Mouse (Mus musculus) Patski (cell line): ENCODE results near the gene Apba1. TPM values are rescaled to one million over a fixed set of nuclear protein-coding genes. Genes with fewer than 3 reads are reported as not detected.

Experiments
- ATAC-seq: fragments of 100-300 bp; one replicate; pipeline ENCODE4 v1.8.0; 2021
- CTCF ChIA-PET: fragments of 350-600 bp; sonication (Branson Sonifier 250); formaldehyde crosslinking; loops from one replicate; lab custom pipeline; 2022; ENCODE audit warnings: inconsistent platforms; lab: Charles Lee
- POLR2A ChIA-PET: fragments of 350-600 bp; sonication (Branson Sonifier 250); formaldehyde crosslinking; loops from one replicate; lab custom pipeline; 2022; ENCODE audit warnings: antibody characterized with exemption, inconsistent platforms; lab: Charles Lee
- DNase-seq: peaks from one replicate; pipeline ENCODE4 v3.0.0-alpha.2; 2011; ENCODE audit warnings: low read depth, low spot score
- H3K27me3 ChIP-seq: fragments of 371-371 bp; one replicate; pipeline ENCODE4 v1.5.1; 2021
- CTCF ChIP-seq: fragments of 100-300 bp; IDR thresholded peaks from one replicate; pipeline ENCODE4 v1.5.1; 2021
- in situ Hi-C: fragments of 300-500 bp; cut with MboI; formaldehyde crosslinking; loops from 3 replicates; pipeline ENCODE4 v1.11.1; 2018; ENCODE audit warnings: low pct_unique_long_range_greater_than_20kb, mixed read lengths
- polyA plus RNA-seq: library from polyadenylated mRNA; unstranded; gene quantifications from one replicate; pipeline ENCODE4 v1.2.3, GENCODE M21; 2021

Apba1 gene
- polyA plus RNA-seq, 1 experiment from 2014 or later, result 0.03 TPM

- CTCF ChIA-PET, result no interaction called here
- no peak for DNase-seq
- no peak for TF ChIP-seq CTCF
- in situ Hi-C loops, result no loop called here
- POLR2A ChIA-PET, result no interaction called here
- no peak for ATAC-seq
- no peaks in the 10 kb centered on the region for H3K27me3 ChIP-seq
Observed at GRCm38 (mm10) chr19:23980598-23980997, 221.9 kb downstream of the Apba1 start.

GRCm38 (mm10) chr19:23984186-23984585, 225.5 kb downstream of the Apba1 start:
- TF ChIP-seq CTCF, result no peak
- ATAC-seq, result no peak
- in situ Hi-C loops, result no loop called here
- no peak for DNase-seq
- H3K27me3 ChIP-seq, result no peaks in the 10 kb centered on the region
- POLR2A ChIA-PET, result no interaction called here
- CTCF ChIA-PET, result interaction anchor here (0.9 to 2.3 kb wide), 4 partner anchors 9 to 16 kb away, joined by 3 to 8 read pairs (median 3); no protein-coding TSS in a partner anchor

- POLR2A ChIA-PET, result interaction anchor here (0.7 kb wide), 2 partner anchors 91 to 98 kb away, joined by 9 to 10 read pairs; no protein-coding TSS in a partner anchor
Observed at GRCm38 (mm10) chr19:23987291-23987690, 228.6 kb downstream of the Apba1 start.

GRCm38 (mm10) chr19:23988166-23988565, 229.5 kb downstream of the Apba1 start:
- TF ChIP-seq CTCF, result no peak
- ATAC-seq (no peak), DNase-seq (no peak)
- H3K27me3 ChIP-seq, result no peaks in the 10 kb centered on the region
- in situ Hi-C loops, result no loop called here
- ChIA-PET POLR2A (interaction anchor here (0.5 kb wide), 1 partner anchor 237 kb away, joined by 3 read pairs; no protein-coding TSS in a partner anchor), CTCF (interaction anchor here (1.0 to 1.8 kb wide), 4 partner anchors 8 to 32 kb away, joined by 3 to 6 read pairs (median 4); no protein-coding TSS in a partner anchor)

More at GRCm38 (mm10) chr19:23987291-23987690, 228.6 kb downstream of the Apba1 start:
- DNase-seq, result peak; percentile 91
- TF ChIP-seq CTCF, result peak; percentile 41
- ATAC-seq, result peak; percentile 100
- H3K27me3 ChIP-seq, result no peaks in the 10 kb centered on the region
- CTCF ChIA-PET, result interaction anchor here (1.0 to 1.8 kb wide), 6 partner anchors 9 to 31 kb away, joined by 3 to 6 read pairs (median 4); no protein-coding TSS in a partner anchor
- in situ Hi-C loops, result no loop called here

- ATAC-seq (no peak), DNase-seq (no peak)
- H3K27me3 ChIP-seq, result no peaks in the 10 kb centered on the region
- in situ Hi-C loops, result no loop called here
- CTCF ChIA-PET, result interaction anchor here (1.1 to 1.9 kb wide), 2 partner anchors 8 to 20 kb away, joined by 3 to 6 read pairs; no protein-coding TSS in a partner anchor
- POLR2A ChIA-PET, result no interaction called here
- TF ChIP-seq CTCF, result no peak
Observed at GRCm38 (mm10) chr19:23995766-23996399, 237.2 kb downstream of the Apba1 start.

Other genes with a start within 250 kb of the Apba1 start
- gene 1700028P14Rik, start 106.1 kb upstream of the Apba1 start, polyA plus RNA-seq, result not detected
- 8.4 TPM for gene Ptar1, start 71.5 kb upstream of the Apba1 start, polyA plus RNA-seq